Mouse (Mus musculus): Measurements from ENCODE around the gene Pygl.

Gene Pygl

GRCm38 (mm10) chr12:70231294-70231693, at the start of gene Pygl:
Gene Pygl, minus strand, starts transcription at chr12:70231488.
- DNase-seq (ENCODE audit: low spot score in 2 of 2), result no peak

- DNase-seq (ENCODE audit: low spot score in 2 of 2), result no peak
Measured at GRCm38 (mm10) chr12:70280930-70281329, 49.6 kb upstream of the Pygl start.

- DNase-seq (ENCODE audit: low spot score in 2 of 2), result no peak
Measured at GRCm38 (mm10) chr12:70280381-70280780, 49.1 kb upstream of the Pygl start.

- no peak for DNase-seq (ENCODE audit: low spot score in 2 of 2)
Measured at GRCm38 (mm10) chr12:70277071-70277939, 46.0 kb upstream of the Pygl start.

- DNase-seq (ENCODE audit: low spot score in 2 of 2), result no peak
Measured at GRCm38 (mm10) chr12:70269724-70270123, 38.4 kb upstream of the Pygl start.

GRCm38 (mm10) chr12:70267314-70267713, 36.0 kb upstream of the Pygl start:
- DNase-seq (ENCODE audit: low spot score in 2 of 2), result no peak

- DNase-seq (ENCODE audit: low spot score in 2 of 2), result no peak
Measured at GRCm38 (mm10) chr12:70266494-70266931, 35.2 kb upstream of the Pygl start.

- DNase-seq (ENCODE audit: low spot score in 2 of 2), result no peak
Measured at GRCm38 (mm10) chr12:70263721-70264120, 32.4 kb upstream of the Pygl start.

- peak; percentile 71 to 85 for DNase-seq (ENCODE audit: low spot score in 2 of 2)
Measured at GRCm38 (mm10) chr12:70262271-70262953, 31.1 kb upstream of the Pygl start.

GRCm38 (mm10) chr12:70251210-70251884, 20.1 kb upstream of the Pygl start:
- no peak for DNase-seq (ENCODE audit: low spot score in 2 of 2)

GRCm38 (mm10) chr12:70249616-70250157, 18.4 kb upstream of the Pygl start:
- DNase-seq (ENCODE audit: low spot score in 2 of 2), result no peak

- DNase-seq (ENCODE audit: low spot score in 2 of 2), result no peak
Measured at GRCm38 (mm10) chr12:70247683-70248474, 16.6 kb upstream of the Pygl start.

GRCm38 (mm10) chr12:70242550-70242949, 11.3 kb upstream of the Pygl start:
- DNase-seq (ENCODE audit: low spot score in 2 of 2), result peak in 1 of 2 experiments; percentile 53

GRCm38 (mm10) chr12:70239741-70240140, 8.5 kb upstream of the Pygl start:
- no peak for DNase-seq (ENCODE audit: low spot score in 2 of 2)

- DNase-seq (ENCODE audit: low spot score in 2 of 2), result no peak
Measured at GRCm38 (mm10) chr12:70238604-70239003, 7.3 kb upstream of the Pygl start.

- peak in 1 of 2 experiments; percentile 70 for DNase-seq (ENCODE audit: low spot score in 2 of 2)
Measured at GRCm38 (mm10) chr12:70234938-70235484, 3.7 kb upstream of the Pygl start.

- DNase-seq (ENCODE audit: low spot score in 2 of 2), result no peak
Measured at GRCm38 (mm10) chr12:70234411-70234810, 3.1 kb upstream of the Pygl start.

- DNase-seq (ENCODE audit: low spot score in 2 of 2), result no peak
Measured at GRCm38 (mm10) chr12:70233637-70234315, 2.5 kb upstream of the Pygl start.

GRCm38 (mm10) chr12:70232020-70232544, 794 bp upstream of the Pygl start:
- no peak for DNase-seq (ENCODE audit: low spot score in 2 of 2)

- DNase-seq (ENCODE audit: low spot score in 2 of 2), result no peak
Measured at GRCm38 (mm10) chr12:70228155-70228554, 3.1 kb downstream of the Pygl start.
